Mouse (Mus musculus) common myeloid progenitor, adult 5-6 weeks (primary cell): Measurements from ENCODE around the gene Mark3. TPM values are rescaled to one million over a fixed set of nuclear protein-coding genes. Genes with fewer than 3 reads are reported as not detected.

Experiments used
- ATAC-seq: replicated peaks from 2 replicates; pipeline ENCODE4 v1.8.0; 2016; ENCODE audit warnings: low read depth, mild to moderate bottlenecking, moderate TSS enrichment, inconsistent platforms; ENCODE audit not compliant: poor library complexity, severe bottlenecking
- total RNA-seq: library from RNA; stranded (forward); fragments of 200-1000, 187-1606 nt; gene quantifications from 2 replicates; pipeline ENCODE4 v1.2.3, GENCODE M21; 2017

Gene Mark3
- total RNA-seq, 1 experiment from 2014 or later = 76.4 TPM

DNA sequence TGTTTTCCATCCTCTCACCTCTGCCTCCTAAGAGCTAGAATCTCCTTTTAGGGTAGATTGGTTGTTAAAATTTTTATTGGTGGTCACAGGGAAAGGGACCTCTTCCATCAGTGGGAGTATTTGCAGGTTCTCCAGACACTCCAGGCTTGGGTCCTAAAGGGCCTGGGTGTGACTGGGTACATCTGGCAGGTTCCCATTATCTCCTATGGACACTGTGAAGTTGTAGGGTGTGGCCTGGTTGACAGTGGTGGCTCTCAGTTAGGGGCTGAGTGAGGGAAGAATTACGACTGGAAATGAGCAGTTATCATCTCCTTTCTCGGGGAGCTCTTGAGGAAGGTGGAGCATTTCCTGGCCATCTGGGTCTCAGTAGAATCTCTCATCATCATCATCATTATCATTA lies 15.7 kb upstream of the Mark3 start:
- no peak for ATAC-seq

DNA sequence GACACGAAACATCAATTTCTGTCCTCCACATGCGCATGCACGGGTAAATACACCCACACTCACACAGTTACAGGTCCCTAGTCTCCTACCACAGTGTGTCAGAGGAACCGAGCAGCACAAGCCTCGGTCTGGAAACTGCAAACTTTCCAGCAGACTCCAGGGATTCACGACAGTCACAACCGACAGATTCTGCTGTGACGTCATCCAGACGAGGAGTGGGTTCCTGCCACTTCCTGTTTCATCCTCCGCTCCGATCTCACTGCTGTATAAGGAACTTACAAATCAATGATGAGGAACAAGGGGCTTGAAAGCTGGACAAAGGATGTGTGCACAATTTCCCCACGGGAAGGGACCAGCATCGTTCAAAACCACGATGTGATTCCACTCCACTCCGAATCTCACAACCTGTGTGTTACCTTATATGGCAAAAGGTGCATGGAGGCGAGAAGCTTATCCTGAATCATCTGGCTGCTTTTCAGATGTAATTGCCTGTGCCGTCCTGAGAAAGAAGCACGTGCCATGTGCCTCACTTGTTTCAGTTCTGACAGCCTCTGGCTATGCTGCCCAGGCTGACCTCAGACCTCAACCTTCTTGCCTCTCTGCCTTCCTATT lies 14.6 kb upstream of the Mark3 start:
- peak; percentile 81 for ATAC-seq

DNA sequence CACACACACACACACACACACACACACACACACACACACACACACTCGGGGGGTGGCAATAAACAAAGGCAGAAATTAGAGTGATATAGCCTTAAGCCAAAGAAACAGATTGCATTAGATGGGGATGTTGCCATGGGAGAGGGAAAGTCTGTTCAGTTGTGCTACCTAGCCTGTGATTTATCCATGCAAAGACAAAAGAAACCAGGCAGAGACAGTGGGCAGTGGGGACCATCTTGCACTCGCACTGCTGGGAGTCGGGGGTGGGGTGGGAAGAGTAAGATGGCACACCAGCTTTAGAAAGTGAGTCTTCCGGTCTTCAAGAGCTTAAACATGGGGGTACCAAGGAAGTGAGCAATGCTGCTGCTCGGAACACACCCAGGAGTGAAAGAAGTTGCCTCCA lies 14.0 kb upstream of the Mark3 start:
- no peak for ATAC-seq

DNA sequence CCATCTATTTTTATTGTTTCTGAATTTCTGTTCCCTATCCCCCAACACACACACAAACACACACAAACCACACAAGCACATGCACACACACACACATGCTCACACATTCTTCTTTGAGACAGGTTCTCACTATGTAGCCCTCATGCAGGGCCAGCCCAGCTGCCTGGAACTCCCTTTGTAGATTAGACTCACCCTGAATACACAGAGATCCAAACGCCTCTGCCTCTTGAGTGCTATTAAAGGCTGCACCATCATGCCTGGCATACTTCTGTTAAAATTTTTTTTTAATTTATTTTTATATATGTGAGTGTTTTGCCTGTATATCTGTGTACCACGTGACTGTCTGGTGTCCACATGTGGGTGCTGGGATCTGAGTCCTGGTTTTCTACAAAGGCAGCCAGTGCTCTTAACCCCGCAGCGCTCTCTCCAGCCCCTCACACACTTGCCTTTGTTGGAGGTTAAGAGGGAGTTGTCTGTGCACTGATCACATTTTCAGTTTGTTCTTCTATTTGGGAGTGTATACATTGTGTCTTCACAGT lies 12.0 kb upstream of the Mark3 start:
- no peak for ATAC-seq

- no peak for ATAC-seq
These were observed 11.2 kb upstream of the Mark3 start for GRCm38 (mm10) chr12:111563076-111563629.

DNA sequence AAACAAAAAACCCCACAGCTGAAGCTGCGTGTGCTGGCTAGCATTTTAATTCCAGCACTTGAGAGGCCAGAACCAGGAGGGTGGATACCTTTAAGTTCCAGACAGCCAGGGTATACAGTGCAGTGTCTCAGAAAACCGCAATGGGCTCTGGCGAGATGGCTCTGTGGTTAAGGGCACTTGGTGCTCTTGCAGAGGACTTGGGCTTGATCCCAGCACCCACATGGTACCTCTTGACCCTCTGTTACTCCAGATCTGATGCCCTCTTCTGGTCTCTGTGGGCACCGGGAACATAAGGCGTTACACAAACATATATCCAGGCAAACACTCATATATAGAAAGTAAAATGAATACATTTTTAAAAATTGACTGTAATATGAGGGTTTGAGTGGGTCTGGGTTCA lies 9.0 kb upstream of the Mark3 start:
- no peak for ATAC-seq

GRCm38 (mm10) chr12:111568836-111569235 lies 5.5 kb upstream of the Mark3 start:
- no peak for ATAC-seq

DNA sequence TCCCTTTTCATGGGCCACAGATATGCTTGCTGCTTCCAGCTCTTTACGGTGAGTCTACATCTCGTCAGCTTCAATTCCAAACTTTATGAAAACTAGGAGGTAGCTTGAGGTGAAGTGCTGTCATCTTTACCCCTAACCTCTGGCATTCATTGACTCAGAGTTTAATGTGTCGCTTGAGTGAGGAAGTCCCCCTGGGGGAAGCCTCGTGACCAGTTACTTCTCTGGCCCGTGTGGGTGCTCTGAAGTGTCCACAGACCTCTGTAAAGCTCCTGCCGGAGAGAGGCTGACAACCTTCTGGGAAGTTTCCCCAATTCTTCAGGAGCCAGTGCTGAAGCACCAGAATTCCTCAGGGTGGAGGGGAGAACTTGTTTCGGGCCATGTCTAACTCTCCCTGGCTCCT lies 1.9 kb upstream of the Mark3 start:
- ATAC-seq = no peak

GRCm38 (mm10) chr12:111573315-111573714 lies 1.0 kb upstream of the Mark3 start:
- ATAC-seq = no peak

GRCm38 (mm10) chr12:111574887-111575838 lies 840 bp downstream of the Mark3 start:
- ATAC-seq = peak; percentile 46

GRCm38 (mm10) chr12:111583058-111583457 lies 8.7 kb downstream of the Mark3 start:
- no peak for ATAC-seq

DNA sequence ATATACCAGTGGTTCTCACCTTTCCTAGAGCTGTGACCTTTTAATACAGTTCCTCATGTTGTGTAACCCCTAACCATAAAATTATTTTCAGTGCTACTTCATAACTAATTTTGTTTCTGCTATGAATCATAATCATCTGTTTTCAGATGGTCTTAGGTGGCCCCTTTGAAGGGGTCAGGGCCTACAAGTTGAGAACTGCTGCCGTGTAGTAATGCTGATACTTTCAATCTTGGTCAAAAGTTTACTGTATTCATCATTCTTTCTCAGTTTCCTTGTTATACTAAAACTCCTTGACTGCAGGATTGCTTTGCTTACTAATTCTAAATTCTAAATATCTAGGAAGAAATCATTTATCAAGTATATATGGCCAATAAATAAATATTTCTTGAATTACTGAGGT lies 10.1 kb downstream of the Mark3 start:
- ATAC-seq = no peak

- no peak for ATAC-seq
These were observed 12.9 kb downstream of the Mark3 start for GRCm38 (mm10) chr12:111587252-111587651.

- ATAC-seq = peak; percentile 62
These were observed 18.2 kb downstream of the Mark3 start for GRCm38 (mm10) chr12:111592407-111593021.

GRCm38 (mm10) chr12:111593775-111594174 lies 19.5 kb downstream of the Mark3 start:
- no peak for ATAC-seq

- ATAC-seq = no peak
These were observed 23.0 kb downstream of the Mark3 start for GRCm38 (mm10) chr12:111597310-111597709.

DNA sequence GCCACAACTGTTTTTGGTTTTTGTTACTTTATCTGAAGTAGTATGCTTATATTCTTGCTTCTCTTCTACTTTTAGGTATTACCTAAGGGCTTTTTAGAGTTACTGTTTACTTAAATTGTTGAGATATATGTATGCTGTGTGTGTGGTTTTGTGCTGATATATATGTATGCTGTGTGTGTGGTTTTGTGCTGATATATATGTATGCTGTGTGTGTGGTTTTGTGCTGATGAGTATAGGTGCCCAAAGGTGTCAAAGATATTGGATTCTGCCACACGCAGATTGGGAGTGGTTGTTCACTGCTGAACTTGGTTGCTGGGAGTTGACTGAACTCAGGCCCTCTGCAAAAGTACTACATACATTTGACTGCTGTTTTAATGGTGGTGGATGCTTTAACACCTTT lies 24.6 kb downstream of the Mark3 start:
- ATAC-seq = no peak

DNA sequence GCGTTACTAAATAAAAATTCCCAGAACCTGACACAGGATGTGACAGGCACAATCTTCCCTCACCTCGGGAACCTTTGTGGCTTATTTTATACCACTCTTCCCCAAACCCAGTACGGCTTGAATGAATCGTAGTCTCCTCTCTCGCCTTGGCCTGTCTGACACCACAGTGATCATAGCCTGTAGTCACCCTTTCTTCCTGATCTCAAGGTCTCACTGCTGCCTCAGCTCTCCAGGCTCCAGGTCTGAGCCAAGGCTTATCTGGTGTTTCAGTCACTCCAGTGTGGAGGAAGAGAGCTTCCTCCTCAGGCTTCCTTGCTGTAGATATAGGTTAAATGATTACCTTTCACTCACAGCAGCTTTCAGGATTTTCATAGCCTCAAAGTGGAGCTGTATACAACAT lies 25.3 kb downstream of the Mark3 start:
- 0 out of 2 replicates have a peak, but pooled peaks have one; percentile 11 for ATAC-seq

DNA sequence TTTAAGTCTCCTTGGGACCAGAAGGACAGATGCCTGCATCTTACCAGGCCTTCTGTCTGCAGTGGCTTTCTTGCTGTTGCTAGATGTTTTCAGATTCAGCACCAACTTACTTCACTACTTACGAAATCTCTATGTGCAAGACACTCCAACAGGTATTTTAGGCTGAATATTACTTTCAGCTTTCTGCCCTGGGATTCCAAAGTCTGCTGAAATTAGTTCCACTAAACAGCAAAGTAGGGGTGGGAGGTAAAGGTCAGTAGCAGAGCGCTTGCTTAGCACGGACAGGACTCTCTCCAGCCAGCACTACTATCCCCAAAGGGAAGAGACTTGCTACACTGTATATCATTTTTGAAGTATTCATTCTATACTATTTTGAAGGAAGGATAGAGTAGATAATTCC lies 29.5 kb downstream of the Mark3 start:
- no peak for ATAC-seq

DNA sequence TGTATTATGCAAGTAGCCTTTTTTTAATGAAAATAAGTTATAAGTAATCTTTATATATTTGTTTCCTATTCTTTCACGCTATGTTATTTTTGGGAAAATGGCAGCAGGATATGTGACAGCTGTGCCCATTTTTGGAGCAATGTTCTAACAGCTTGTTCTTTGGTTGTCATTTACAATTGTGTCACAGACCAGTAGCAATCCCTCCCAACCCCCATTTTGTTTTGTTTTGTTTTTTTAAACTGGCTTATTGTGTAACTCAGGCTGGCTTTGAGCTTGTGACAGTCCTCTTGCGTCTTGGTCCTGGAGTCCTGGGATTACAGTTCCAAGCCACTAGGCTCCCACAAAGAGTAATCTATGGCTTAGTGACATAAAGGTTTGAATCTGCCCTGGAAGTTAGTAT lies 31.3 kb downstream of the Mark3 start:
- no peak for ATAC-seq
